Mouse (Mus musculus): ENCODE measurements at regions not wholly inside any gene's neighbourhood (a gene's known extent, or its start where the extent isn't known, plus 50 kb on each side); places are given as distances from the start of the nearest gene placed in this dataset.

GRCm38 (mm10) chr12:25771856-25772255, 643.2 kb downstream of the Rnf144a start:
- no peak for DNase-seq

- DNase-seq = no peak
Measured at GRCm38 (mm10) chr12:25768644-25769043, 646.4 kb downstream of the Rnf144a start.

GRCm38 (mm10) chr12:25763061-25763460, 652.0 kb downstream of the Rnf144a start:
- DNase-seq = no peak

- DNase-seq = no peak
Measured at GRCm38 (mm10) chr12:25757014-25757413, 658.0 kb downstream of the Rnf144a start.

- no peak for DNase-seq
Measured at GRCm38 (mm10) chr12:25733801-25734200, 636.9 kb upstream of the Id2 start.

- DNase-seq = no peak
Measured at GRCm38 (mm10) chr12:25725774-25726173, 628.8 kb upstream of the Id2 start.

GRCm38 (mm10) chr12:25711186-25711585, 614.2 kb upstream of the Id2 start:
- DNase-seq = no peak

GRCm38 (mm10) chr12:25703023-25703400, 606.1 kb upstream of the Id2 start:
- DNase-seq = no peak

GRCm38 (mm10) chr12:25702176-25703022, 605.5 kb upstream of the Id2 start:
- DNase-seq = peak in 1 of 2 experiments; percentile 5

GRCm38 (mm10) chr12:25687063-25687462, 590.1 kb upstream of the Id2 start:
- no peak for DNase-seq

- no peak for DNase-seq
Measured at GRCm38 (mm10) chr12:25676631-25677030, 579.7 kb upstream of the Id2 start.

- DNase-seq = no peak
Measured at GRCm38 (mm10) chr12:25668336-25668735, 571.4 kb upstream of the Id2 start.

GRCm38 (mm10) chr12:25654456-25654855, 557.5 kb upstream of the Id2 start:
- DNase-seq = no peak

GRCm38 (mm10) chr12:25650237-25650636, 553.3 kb upstream of the Id2 start:
- no peak for DNase-seq

- no peak for DNase-seq
Measured at GRCm38 (mm10) chr12:25628081-25628480, 531.1 kb upstream of the Id2 start.

GRCm38 (mm10) chr12:25625858-25626257, 528.9 kb upstream of the Id2 start:
- DNase-seq = no peak

GRCm38 (mm10) chr12:25623449-25623848, 526.5 kb upstream of the Id2 start:
- DNase-seq = no peak

GRCm38 (mm10) chr12:25621142-25621541, 524.2 kb upstream of the Id2 start:
- DNase-seq = no peak

- DNase-seq = no peak
Measured at GRCm38 (mm10) chr12:25617521-25617920, 520.6 kb upstream of the Id2 start.

GRCm38 (mm10) chr12:25615377-25615776, 518.4 kb upstream of the Id2 start:
- DNase-seq = no peak

- DNase-seq = no peak
Measured at GRCm38 (mm10) chr12:25613473-25613872, 516.5 kb upstream of the Id2 start.

GRCm38 (mm10) chr12:25609045-25609444, 512.1 kb upstream of the Id2 start:
- peak; percentile 2 to 12 for DNase-seq

GRCm38 (mm10) chr12:25605396-25605795, 508.5 kb upstream of the Id2 start:
- DNase-seq = no peak

- no peak for DNase-seq
Measured at GRCm38 (mm10) chr12:25590262-25590661, 493.3 kb upstream of the Id2 start.

GRCm38 (mm10) chr12:25585746-25586145, 488.8 kb upstream of the Id2 start:
- no peak for DNase-seq

All from lung, adult 18-20 months (tissue).